Mouse (Mus musculus) cerebellum, adult 11-12 months (tissue): ENCODE measurements around the gene Moxd1.
"Not testable (repeated sequence)": the region's sequence is repeated elsewhere in the genome, so short reads cannot be mapped to it uniquely, and the experiment has no call there.

Experiments used
- DNase-seq: peaks from one replicate; pipeline ENCODE4 v3.0.0; 2022

Moxd1 gene

GRCm38 (mm10) chr10:24271077-24271637 lies 47.8 kb downstream of the Moxd1 start:
- no peak for DNase-seq

- DNase-seq = no peak
Observed at GRCm38 (mm10) chr10:24276211-24276610, 52.9 kb downstream of the Moxd1 start.

DNA sequence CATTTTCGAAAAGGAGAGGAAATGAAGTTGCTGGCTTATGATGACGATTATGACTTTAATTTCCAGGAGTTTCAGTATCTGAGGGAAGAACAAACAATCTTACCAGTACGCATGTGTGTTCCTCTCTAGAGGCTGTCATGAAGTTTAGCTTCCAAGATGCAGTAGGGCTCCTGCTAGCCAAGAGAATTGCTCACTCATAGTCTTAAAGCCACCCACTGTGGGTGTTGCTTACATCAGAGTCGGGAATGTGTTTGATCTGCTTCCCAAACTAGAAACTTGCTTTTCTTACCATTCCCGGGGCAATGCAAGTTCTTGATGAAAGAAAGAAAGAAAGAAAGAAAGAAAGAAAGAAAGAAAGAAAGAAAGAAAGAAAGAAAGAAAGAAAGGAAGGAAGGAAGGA lies 59.3 kb downstream of the Moxd1 start:
- DNase-seq = no peak

GRCm38 (mm10) chr10:24291611-24292010 lies 68.3 kb downstream of the Moxd1 start:
- DNase-seq = no peak

GRCm38 (mm10) chr10:24292671-24293070 lies 69.4 kb downstream of the Moxd1 start:
- no peak for DNase-seq

DNA sequence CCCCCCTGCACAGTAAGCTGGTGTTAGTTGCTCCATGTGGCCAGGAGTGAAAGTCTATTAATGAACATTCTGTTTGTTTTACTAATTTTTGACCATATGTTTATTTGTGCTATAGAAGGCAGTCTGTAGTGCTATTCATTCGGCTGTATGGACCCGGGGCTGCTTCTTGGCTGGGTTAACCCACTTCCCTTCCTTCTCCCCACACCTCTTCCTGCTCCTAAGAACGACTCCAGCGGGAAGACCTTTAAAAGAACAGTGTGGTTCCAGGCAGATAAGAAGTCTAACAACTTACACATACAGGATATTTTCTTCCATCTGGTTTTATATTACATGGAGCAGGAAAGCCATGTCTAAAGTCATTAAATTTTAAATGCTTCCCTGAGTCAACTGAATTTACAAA lies 73.3 kb downstream of the Moxd1 start:
- DNase-seq = no peak

DNA sequence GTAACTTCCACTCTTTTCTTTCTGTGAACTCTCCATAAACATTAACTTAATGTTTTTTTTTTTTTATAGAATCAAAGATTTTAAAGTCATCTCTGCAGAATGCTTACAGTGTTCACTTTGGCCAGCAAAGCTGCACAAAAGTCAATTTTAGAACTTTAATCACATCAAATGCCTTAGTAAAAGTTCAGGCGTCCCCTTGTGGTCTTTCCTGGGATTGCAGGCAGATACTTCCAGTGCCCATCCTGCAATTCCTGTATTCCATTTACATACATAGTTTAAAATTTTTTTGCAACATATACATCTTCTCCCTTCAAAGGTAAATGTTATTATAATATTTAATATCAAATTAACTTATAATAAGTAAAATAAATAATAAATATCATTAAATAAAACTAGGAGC lies 74.5 kb downstream of the Moxd1 start:
- DNase-seq = no peak

DNA sequence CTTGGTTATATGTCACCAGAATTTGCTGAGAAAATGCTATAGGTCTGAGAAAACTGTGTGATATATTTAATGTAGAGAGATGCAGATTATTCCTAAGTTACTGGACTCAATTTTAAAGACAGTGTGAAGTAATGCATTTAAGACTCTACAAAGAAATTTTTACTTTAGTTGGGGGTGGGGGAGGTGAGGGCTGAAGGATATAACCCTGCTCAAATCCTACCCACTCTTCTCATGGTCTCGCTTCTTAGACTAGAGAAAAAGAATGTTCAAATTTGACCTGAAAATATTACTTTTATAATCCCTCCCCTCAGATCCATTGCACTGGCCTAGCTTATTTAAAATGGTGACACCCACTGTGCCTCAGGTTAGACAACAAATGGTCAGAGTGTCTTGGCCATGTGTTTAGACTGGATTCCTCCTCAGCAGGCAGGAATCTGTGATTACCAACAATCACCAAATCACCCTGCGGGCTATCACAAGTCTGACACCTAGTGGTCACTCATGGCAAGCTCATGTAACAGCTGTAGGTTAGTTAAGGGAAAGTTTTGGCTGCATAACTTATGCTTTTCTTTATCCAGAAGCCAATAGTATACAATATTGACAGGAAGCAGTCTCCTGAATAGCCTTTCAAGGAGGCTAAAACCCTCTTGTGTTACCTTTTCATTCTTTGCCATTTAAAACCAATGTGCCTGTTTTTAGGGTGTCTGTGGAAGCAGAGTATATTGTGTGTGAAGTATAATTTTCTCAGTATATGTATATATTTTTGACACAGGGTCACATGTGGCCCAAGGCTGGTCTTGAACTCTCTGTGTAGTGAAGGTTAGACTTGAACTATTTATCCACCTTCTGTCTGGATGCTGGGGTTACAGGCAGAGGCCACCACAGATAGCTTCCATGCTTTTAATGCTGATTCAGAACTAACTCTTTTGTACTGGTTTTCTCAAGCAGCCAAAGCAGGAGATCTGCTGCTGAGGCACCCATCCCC lies 75.2 kb downstream of the Moxd1 start:
- peak; percentile 9 for DNase-seq

DNA sequence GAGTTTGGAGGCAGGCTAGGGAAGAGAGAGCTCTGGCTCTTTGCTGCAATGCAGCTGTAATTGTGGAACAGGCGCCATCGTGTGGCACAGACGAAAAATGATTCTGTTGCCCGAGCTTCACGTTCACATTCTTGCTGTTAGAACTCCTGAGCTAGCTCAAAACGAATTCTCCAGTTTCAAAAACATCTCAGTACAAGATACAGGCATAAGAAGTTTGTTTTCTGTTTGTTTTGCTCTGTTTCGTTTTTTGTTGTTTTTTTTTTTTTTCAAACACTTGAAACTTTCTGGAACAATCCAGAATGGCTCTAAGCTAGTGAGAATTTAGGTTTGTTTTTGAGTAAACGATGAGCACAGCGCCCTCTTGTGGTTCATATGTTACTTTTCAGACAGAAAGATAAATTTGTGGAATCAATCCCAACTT lies 88.9 kb downstream of the Moxd1 start:
- DNase-seq = peak; percentile 17

GRCm38 (mm10) chr10:24317126-24317836 lies 94.0 kb downstream of the Moxd1 start:
- DNase-seq = peak; percentile 17

- DNase-seq = no peak
Observed at GRCm38 (mm10) chr10:24320326-24320725, 97.0 kb downstream of the Moxd1 start.

GRCm38 (mm10) chr10:24323066-24323465 lies 99.7 kb downstream of the Moxd1 start:
- no peak for DNase-seq

DNA sequence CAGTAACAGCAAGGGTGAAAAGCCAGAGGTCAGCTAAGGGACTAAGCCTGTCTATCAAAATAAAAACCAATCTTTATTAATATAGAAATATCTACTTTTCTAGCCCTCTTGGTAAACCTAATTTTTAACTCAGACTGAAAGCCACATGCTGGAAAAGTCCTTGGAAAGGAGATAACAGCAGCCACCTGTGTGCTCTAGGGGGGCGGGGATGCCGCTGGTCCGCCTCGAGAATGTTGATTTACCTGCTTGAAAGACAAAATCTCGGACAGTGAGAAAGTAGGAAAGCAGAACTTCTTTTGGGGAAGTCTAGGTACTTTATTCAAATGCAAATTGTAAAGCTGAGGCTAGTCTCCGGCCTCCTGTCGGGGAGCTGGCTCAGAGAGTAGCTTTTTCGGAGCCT lies 103.9 kb downstream of the Moxd1 start:
- DNase-seq = not testable (repeated sequence)

- DNase-seq = no peak
Observed at GRCm38 (mm10) chr10:24332799-24333198, 109.5 kb downstream of the Moxd1 start.

DNA sequence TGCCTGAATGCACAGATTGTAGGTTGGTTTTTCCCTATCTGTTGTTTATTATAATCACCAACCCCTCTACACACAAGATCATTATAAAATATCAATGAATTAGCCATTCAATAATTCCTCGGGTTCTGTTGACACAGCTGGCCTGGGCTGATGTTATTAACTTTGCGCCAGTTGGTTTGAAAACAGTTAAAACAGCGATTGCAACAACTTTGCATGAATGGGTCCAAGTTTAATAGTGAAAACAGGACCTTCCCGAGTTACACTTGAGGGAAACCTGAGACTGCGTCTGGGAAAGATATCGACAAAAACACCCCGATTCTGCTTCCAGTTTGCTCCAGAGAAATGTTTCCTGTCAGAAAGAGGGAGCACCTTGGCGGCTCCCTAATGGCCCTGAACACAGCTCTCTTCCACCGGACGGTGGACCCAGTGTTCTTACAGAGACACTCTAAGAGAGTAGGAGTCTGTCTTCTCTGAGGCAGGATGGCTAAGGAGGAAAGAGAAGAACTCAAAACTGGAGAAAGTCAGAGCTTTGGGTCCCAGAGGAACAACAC lies 116.4 kb downstream of the Moxd1 start:
- DNase-seq = no peak

DNA sequence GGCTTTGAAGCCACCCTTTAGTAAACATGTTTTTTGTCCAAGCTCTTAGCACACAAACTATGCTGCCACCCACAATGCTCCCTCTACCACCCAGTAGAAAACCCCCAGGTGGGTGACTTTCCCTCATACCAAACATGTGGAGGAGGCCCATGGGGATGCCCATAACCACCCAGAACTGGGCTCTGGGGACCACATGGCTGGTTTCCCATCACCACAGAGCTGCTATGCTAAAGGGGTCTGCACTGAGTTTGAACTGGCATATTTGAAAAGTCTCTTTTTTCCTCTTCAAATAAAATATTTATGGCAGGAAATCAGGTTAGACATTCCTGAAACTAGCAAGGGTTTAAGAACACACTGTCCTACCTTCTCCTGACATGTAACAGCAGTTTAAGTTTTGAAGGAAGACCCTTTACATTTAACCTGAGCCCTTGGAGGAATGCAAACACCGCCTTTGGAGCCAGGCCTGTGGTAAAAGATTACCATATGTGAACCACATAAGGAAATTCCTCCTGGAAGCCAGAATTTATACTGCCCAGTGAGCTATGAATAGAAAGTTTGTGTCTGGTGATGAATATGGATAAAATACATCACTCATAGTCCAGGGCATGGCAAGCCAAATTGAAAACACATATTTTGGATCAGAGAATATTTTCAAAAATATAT lies 117.4 kb downstream of the Moxd1 start:
- no peak for DNase-seq

DNA sequence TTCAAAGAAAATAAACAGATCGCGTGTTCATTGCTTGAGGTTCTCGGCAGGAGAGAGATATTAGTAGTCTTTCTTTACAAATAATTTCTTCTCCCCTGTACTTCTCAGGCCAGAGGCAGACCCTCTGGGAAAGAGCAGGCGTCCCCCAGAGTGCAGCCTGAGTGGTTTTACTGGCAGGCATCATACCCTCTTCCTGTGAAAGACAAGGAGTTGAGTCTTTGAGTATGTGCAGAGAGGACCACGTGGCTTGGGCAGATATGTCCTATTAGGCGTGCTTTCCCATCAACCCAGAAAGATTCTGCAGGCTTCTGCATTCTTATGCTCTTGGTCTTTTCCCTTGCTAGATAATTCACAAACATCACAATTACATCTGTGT lies 117.9 kb downstream of the Moxd1 start:
- no peak for DNase-seq

DNA sequence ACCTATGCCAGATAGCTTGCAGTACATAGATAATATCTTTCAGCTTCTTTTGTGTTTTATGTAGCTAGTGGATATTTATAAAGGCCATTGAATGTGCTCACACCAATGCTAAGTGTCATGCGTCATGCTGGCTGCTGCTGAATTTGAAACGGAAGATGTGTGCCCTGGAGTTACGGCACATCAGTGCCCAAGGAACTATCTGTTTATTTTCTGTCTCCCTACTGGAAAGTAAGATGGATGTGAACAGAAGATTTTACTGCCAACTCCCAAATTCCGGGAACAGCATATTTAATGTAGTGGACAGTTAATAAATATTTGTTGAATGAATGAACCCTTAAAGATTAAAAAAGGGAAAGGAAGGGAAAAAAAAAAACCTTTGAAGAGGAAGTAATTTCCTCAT lies 119.8 kb downstream of the Moxd1 start:
- DNase-seq = no peak
